Mouse (Mus musculus) limb, embryonic 14.5 days (tissue): ENCODE results near the gene Mef2b. TPM values are rescaled to one million over a fixed set of nuclear protein-coding genes. Genes with fewer than 3 reads are reported as not detected.

Source experiments
- ATAC-seq: fragments of 200-750 bp; cut with Nextera tagmentation; 2 replicates; pipeline ENCODE4 v1.8.0; 2017; ENCODE audit warnings: low read depth, moderate number of reproducible peaks, moderate TSS enrichment; ENCODE audit not compliant: low FRiP score
- DNase-seq: peaks from one replicate; pipeline ENCODE4 v3.0.0-alpha.2; 2015; ENCODE audit warnings: low spot score
- H3K27ac ChIP-seq: fragments of 300-500 bp; sonication (generic); replicated peaks from 2 replicates; pipeline ENCODE4 v1.5.1; 2014; ENCODE audit warnings: low read depth, mild to moderate bottlenecking, low read length, moderate library complexity, mixed read lengths
- H3K27me3 ChIP-seq: fragments of 300-500 bp; sonication (generic); 2 replicates; pipeline ENCODE4 v1.6.1; 2014; ENCODE audit warnings: low read length, mixed read lengths; ENCODE audit not compliant: control insufficient read depth, insufficient read depth
- H3K36me3 ChIP-seq: fragments of 300-500 bp; sonication (generic); 2 replicates; pipeline ENCODE4 v1.6.1; 2014; ENCODE audit warnings: mild to moderate bottlenecking, low read length, moderate library complexity, mixed read lengths; ENCODE audit not compliant: control insufficient read depth, insufficient read depth
- H3K4me1 ChIP-seq: fragments of 300-500 bp; sonication (generic); 2 replicates; pipeline ENCODE4 v1.6.1; 2014; ENCODE audit warnings: antibody characterized with exemption, low read length, mixed read lengths; ENCODE audit not compliant: control insufficient read depth, insufficient read depth
- H3K4me2 ChIP-seq: fragments of 300-500 bp; sonication (generic); replicated peaks from 2 replicates; pipeline ENCODE4 v1.6.1; 2014; ENCODE audit warnings: low read depth, mild to moderate bottlenecking, low read length, moderate library complexity; ENCODE audit not compliant: severe bottlenecking
- H3K4me3 ChIP-seq: fragments of 300-500 bp; sonication (generic); replicated peaks from 2 replicates; pipeline ENCODE4 v1.5.1; 2014; ENCODE audit warnings: low read length
- H3K9ac ChIP-seq: fragments of 300-500 bp; sonication (generic); 2 replicates; pipeline ENCODE4 v1.6.1; 2014; ENCODE audit warnings: mild to moderate bottlenecking, low read depth, low read length, moderate library complexity; ENCODE audit not compliant: severe bottlenecking
- H3K9me3 ChIP-seq: fragments of 300-500 bp; sonication (generic); 2 replicates; pipeline ENCODE4 v1.6.1; 2016; ENCODE audit warnings: low read length; ENCODE audit not compliant: control insufficient read depth
- POLR2A ChIP-seq: fragments of 200-500 bp; IDR thresholded peaks from 2 replicates; pipeline ENCODE4 v1.8.0; 2012; ENCODE audit warnings: inconsistent platforms, mild to moderate bottlenecking, moderate library complexity, borderline replicate concordance; ENCODE audit not compliant: insufficient read depth, insufficient read length; ENCODE audit errors: extremely low read depth
- WGBS: fragments of 180-500 bp; shearing (Covaris S2); extraction: QIAGEN DNeasy Blood & Tissue Kit; methylation state at CpG from one replicate; pipeline ENCODE4 v1.1.7; 2014; 5-methylcytosine and 5-hydroxymethylcytosine counted together
- polyA plus RNA-seq, 2 experiments: library from polyadenylated mRNA; depleted of rRNA in 1 of 2; stranded (reverse) in 1 of 2; unstranded in 1 of 2; fragments of >200 nt; fragmentation: Nextera tagmentation in 1 of 2; extraction: Ambion mirVana in 1 of 2; gene quantifications; 2 replicates each; pipeline versions ENCODE4 v1.2.1 to v1.2.3; 2012 to 2014

Mef2b gene
- polyA plus RNA-seq, 2 experiments = 0.67 TPM; not detected in 1

DNA sequence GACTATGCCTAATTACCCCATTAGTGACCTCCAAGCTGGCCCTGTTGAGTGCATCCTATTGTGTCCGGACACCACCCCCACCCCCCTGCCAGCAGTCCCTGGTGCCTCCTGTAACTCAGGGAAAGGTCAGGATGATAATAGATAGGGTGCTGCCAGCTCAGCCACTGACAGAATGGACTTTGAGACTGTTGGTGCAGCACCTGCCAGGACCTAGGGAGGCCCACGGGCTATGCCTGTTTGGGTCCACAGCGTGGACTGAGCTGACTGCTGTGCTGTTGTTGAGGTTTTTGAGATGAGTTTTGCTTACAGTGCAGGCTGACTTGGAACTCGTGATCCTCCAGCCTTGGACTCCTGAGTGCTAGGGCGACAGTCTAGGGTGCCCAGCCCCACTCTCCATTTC is 53.7 kb downstream of the Mef2b start:
- DNase-seq = no peak
- no peak for ATAC-seq
- no peaks in the 10 kb centered on the region for H3K9me3 ChIP-seq
- no peaks in the 10 kb centered on the region for H3K4me1 ChIP-seq
- no peak overlapping the region for H3K4me3 ChIP-seq
- H3K27ac ChIP-seq = no peak overlapping the region
- no peak overlapping the region for H3K9ac ChIP-seq
- H3K4me2 ChIP-seq = no peak overlapping the region
- H3K36me3 ChIP-seq = peaks cover 4% of the 10 kb centered on the region; the same call in 1 of the 2 replicates
- no peak for TF ChIP-seq POLR2A
- H3K27me3 ChIP-seq = no peaks in the 10 kb centered on the region
- WGBS = 71% methylated on average over 5 of the region's 5 CpGs

DNA sequence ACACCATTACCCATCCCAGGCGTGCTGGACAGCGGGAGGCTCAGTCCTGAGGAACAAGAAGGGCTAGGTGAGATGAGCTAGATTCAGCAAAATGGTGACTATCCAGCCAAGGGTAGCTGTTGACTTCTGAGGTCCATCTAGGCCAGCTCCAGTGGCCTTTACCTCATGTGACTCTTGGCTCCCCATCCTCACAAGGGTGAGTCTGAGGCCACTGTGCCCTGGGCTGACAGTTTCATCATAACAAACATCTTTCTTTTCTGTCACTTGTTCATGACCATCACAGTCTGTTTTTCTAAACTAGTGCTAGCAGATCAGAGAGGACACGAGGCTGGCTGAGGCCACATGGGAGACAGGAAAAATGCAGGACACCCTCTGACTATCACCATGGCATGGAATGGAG is 54.7 kb downstream of the Mef2b start:
- no peak for DNase-seq
- Histone ChIP-seq H3K4me1 (no peaks in the 10 kb centered on the region), H3K9me3 (no peaks in the 10 kb centered on the region), H3K9ac (no peak overlapping the region), H3K4me2 (no peak overlapping the region), H3K36me3 (peaks cover 4% of the 10 kb centered on the region; the same call in 1 of the 2 replicates), H3K4me3 (no peak overlapping the region), H3K27me3 (no peaks in the 10 kb centered on the region), H3K27ac (no peak overlapping the region)
- ATAC-seq = no peak
- no peak for TF ChIP-seq POLR2A
- WGBS = 86% methylated on average over 3 of the region's 3 CpGs

DNA sequence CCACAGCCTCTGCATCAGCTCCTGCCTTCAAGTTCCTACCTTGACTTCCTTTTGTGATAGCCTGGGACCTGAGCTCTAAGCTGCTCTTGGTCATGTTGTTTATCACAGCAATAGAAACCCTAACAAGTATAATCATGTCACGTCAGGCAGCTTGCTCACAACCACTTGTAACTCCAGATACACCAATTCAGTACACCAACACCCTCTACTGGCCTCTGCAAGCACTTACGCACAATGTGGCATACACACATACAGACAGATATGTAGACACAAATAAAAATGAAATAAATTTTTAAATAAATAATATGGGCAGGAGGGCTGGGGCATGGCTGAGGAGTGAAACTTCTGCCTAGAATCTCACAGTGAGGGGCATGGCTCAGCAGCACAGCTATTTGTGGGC is 56.3 kb downstream of the Mef2b start:
- H3K27ac ChIP-seq = no peak overlapping the region
- 68% methylated on average over 2 of the region's 2 CpGs for WGBS
- no peak for ATAC-seq

DNA sequence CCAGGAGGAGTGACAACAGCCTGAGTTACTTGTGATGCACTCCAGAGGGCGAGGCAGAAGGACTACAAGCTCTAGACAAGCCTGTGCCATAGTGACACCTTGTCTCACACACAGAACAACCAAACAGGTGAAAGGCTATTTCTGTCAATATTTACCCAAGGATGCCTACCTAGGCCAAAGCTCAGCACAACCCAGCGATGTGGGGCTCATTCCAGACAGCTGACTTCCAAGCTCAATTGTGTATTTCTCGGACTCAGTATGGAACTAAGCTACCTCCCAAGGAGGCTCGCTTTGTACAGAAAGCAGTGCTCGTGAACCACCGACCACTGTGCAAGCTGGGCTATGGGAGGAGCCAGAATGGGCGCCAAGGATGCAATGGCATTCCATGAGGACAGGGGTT is 58.1 kb downstream of the Mef2b start:
- H3K4me1 ChIP-seq = no peaks in the 10 kb centered on the region
- H3K9me3 ChIP-seq = no peaks in the 10 kb centered on the region
- WGBS = 54% methylated on average over 7 of the region's 7 CpGs
- H3K4me3 ChIP-seq = no peak overlapping the region
- no peak for DNase-seq
- ATAC-seq = no peak
- no peak overlapping the region for H3K9ac ChIP-seq
- no peak overlapping the region for H3K27ac ChIP-seq
- no peak overlapping the region for H3K4me2 ChIP-seq
- no peaks in the 10 kb centered on the region for H3K27me3 ChIP-seq
- H3K36me3 ChIP-seq = no peaks in the 10 kb centered on the region
- TF ChIP-seq POLR2A = no peak

More for the DNA sequence above, 56.3 kb downstream of the Mef2b start:
- H3K9ac ChIP-seq = no peak overlapping the region
- no peaks in the 10 kb centered on the region for H3K4me1 ChIP-seq
- DNase-seq = no peak
- TF ChIP-seq POLR2A = no peak
- H3K4me2 ChIP-seq = no peak overlapping the region
- no peak overlapping the region for H3K4me3 ChIP-seq
- H3K9me3 ChIP-seq = no peaks in the 10 kb centered on the region
- H3K36me3 ChIP-seq = peaks cover 4% of the 10 kb centered on the region; the same call in 1 of the 2 replicates
- H3K27me3 ChIP-seq = no peaks in the 10 kb centered on the region

DNA sequence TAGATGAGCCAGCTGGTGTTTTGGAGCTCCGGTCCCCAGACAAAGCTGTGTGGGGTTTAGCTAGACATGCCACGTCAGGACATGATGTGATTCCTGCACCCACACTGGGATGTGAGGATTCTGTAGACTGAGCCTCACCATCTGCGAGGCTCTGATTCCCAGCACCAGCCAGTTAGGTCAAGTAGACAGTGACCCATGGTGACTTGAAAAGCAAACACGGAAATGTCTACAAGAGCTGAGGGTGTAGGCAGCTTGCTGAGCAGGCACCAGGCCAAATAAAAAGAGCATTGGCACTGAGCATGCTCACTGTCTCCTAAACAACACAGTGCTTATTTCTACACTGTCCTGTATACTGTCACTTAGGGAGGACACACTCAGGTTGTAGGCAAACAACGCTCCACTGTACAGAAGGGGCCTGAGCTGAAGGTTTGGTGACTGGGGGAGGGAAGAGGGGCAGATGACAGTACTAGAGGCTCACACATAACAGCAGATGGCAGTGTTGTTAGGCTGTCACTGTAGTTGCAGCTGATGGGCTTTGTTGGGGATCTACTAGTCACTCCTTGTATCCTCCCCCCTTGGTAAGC is 60.7 kb downstream of the Mef2b start:
- Histone ChIP-seq H3K27ac (no peak overlapping the region), H3K36me3 (no peaks in the 10 kb centered on the region), H3K4me2 (no peak overlapping the region), H3K9ac (no peak overlapping the region), H3K9me3 (no peaks in the 10 kb centered on the region), H3K4me3 (no peak overlapping the region), H3K27me3 (no peaks in the 10 kb centered on the region), H3K4me1 (no peaks in the 10 kb centered on the region)
- TF ChIP-seq POLR2A = no peak
- no peak for DNase-seq
- 83% methylated on average over 5 of the region's 5 CpGs for WGBS
- no peak for ATAC-seq

DNA sequence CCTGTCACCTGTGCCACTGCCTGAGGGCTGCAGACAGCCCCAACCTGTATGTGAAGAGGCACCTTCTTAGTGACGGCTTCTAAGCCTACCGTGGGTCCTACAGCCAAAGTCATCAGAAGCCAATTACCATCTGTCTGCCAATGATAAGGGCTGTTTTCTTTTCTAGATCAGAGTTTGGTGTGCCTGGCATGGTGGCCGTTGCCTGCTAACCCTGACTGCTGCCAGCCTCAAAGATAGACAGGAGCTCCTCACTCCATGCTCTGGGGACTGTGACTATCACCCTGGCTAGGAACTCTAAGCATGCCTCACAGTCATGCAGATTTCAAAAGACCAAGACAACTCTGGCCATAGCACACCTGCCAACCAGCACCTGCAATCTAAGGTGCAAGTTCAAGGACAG is 61.9 kb downstream of the Mef2b start:
- Histone ChIP-seq H3K9ac (no peak overlapping the region), H3K4me1 (no peaks in the 10 kb centered on the region), H3K27ac (no peak overlapping the region), H3K27me3 (no peaks in the 10 kb centered on the region), H3K36me3 (no peaks in the 10 kb centered on the region), H3K4me2 (no peak overlapping the region), H3K9me3 (no peaks in the 10 kb centered on the region), H3K4me3 (no peak overlapping the region)
- ATAC-seq (no peak), DNase-seq (no peak)
- TF ChIP-seq POLR2A = no peak
- WGBS = 66% methylated on average over 3 of the region's 3 CpGs
